Mouse (Mus musculus): ENCODE measurements at regions not wholly inside any gene's neighbourhood (a gene's known extent, or its start where the extent isn't known, plus 50 kb on each side); places are given as distances from the start of the nearest gene placed in this dataset.

GRCm38 (mm10) chr3:35268949-35269348, 485.0 kb upstream of the Atp11b start:
- H3K36me3 ChIP-seq (replicated peaks in 1 of 2; ENCODE audit: control insufficient read depth in 1 of 2, insufficient read depth in 1 of 2, low read length in 1 of 2) = no peaks in the 10 kb centered on the region
- no peaks in the 10 kb centered on the region for H3K79me2 ChIP-seq (replicated peaks; ENCODE audit: control insufficient read depth, extremely low read depth, insufficient read depth, poor library complexity, severe bottlenecking)
- no peaks in the 10 kb centered on the region for H3K9me3 ChIP-seq (replicated peaks; ENCODE audit: low read length)
- TF ChIP-seq USF1 (IDR thresholded peaks at IDR 0.05; ENCODE audit: low read depth, low read length) (no peak), USF2 (conservative IDR thresholded peaks at IDR 0.05; ENCODE audit: low read depth, low read length) (no peak), NRF1 (IDR thresholded peaks at IDR 0.05; ENCODE audit: low read depth, low read length) (no peak), ZKSCAN1 (IDR thresholded peaks at IDR 0.05; ENCODE audit: borderline replicate concordance, low read depth, low read length) (no peak), SIN3A (IDR thresholded peaks at IDR 0.05; ENCODE audit: low read length) (no peak), ELF1 (IDR thresholded peaks at IDR 0.05; ENCODE audit: low read depth, low read length) (no peak), NELFE (IDR thresholded peaks at IDR 0.05; ENCODE audit: low read depth, low read length) (no peak), MAZ (IDR thresholded peaks at IDR 0.05; ENCODE audit: low read depth, low read length) (no peak), RCOR1 (conservative IDR thresholded peaks at IDR 0.05; ENCODE audit: low read depth, low read length) (no peak), GABPA (IDR thresholded peaks at IDR 0.05; ENCODE audit: insufficient replicate concordance, low read depth, low read length) (no peak), POLR2A (IDR thresholded peaks at IDR 0.05; ENCODE audit: low read depth, low read length) (no peak), MEF2A (IDR thresholded peaks at IDR 0.05; ENCODE audit: borderline replicate concordance, low read depth, low read length) (no peak), ZNF384 (IDR thresholded peaks at IDR 0.05; ENCODE audit: low read depth, low read length) (no peak), MXI1 (IDR thresholded peaks at IDR 0.05; ENCODE audit: low read depth, low read length) (no peak), MAFK (IDR thresholded peaks at IDR 0.05; ENCODE audit: insufficient replicate concordance, low read length) (no peak), SMC3 (IDR thresholded peaks at IDR 0.05; ENCODE audit: low read depth, low read length) (no peak), TCF12 (IDR thresholded peaks at IDR 0.05; ENCODE audit: low read depth, low read length) (no peak)
- H3K27me3 ChIP-seq (replicated peaks) = no peaks in the 10 kb centered on the region
- H3K4me1 ChIP-seq (ENCODE audit: control insufficient read depth in 1 of 2, insufficient read depth in 2 of 2) = peaks cover 0 to 2% of the 10 kb centered on the region in 2 experiments; a peak in 1 of 4 replicates
- no peak overlapping the region for H3K9ac ChIP-seq (ENCODE audit: insufficient read depth, low read depth)
- dilution Hi-C loops (cut with MboI; ENCODE audit: extremely low pct_ligation_motif_present, extremely low pct_unique_long_range_greater_than_20kb, low sequenced_read_pairs) = no loop called here
- no peak for DNase-seq (ENCODE audit: extremely low read depth)
- no peak overlapping the region for H3K27ac ChIP-seq (ENCODE audit: insufficient read depth, low read depth)
- in situ Hi-C loops (cut with MboI; ENCODE audit: low pct_ligation_motif_present, low pct_unique_long_range_greater_than_20kb, low sequenced_read_pairs) = no loop called here
- no peak overlapping the region for H3K4me2 ChIP-seq (ENCODE audit: insufficient read depth, low read depth, poor library complexity, severe bottlenecking)
- no peak overlapping the region for H3K4me3 ChIP-seq (replicated peaks in 1 of 3; ENCODE audit: low read depth in 2 of 3, low read length in 2 of 3, poor library complexity in 1 of 3)

GRCm38 (mm10) chr3:35269977-35270880, 483.7 kb upstream of the Atp11b start:
- Histone ChIP-seq H3K9ac (ENCODE audit: insufficient read depth, low read depth) (no peak overlapping the region), H3K27ac (ENCODE audit: insufficient read depth, low read depth) (no peak overlapping the region), H3K4me1 (ENCODE audit: control insufficient read depth in 1 of 2, insufficient read depth in 2 of 2) (peaks cover 0 to 2% of the 10 kb centered on the region in 2 experiments; a peak in 1 of 4 replicates), H3K4me3 (replicated peaks in 1 of 3; ENCODE audit: low read depth in 2 of 3, low read length in 2 of 3, poor library complexity in 1 of 3) (no peak overlapping the region), H3K36me3 (replicated peaks in 1 of 2; ENCODE audit: control insufficient read depth in 1 of 2, insufficient read depth in 1 of 2, low read length in 1 of 2) (no peaks in the 10 kb centered on the region), H3K9me3 (replicated peaks; ENCODE audit: low read length) (no peaks in the 10 kb centered on the region), H3K4me2 (ENCODE audit: insufficient read depth, low read depth, poor library complexity, severe bottlenecking) (no peak overlapping the region), H3K27me3 (replicated peaks) (no peaks in the 10 kb centered on the region), H3K79me2 (replicated peaks; ENCODE audit: control insufficient read depth, extremely low read depth, insufficient read depth, poor library complexity, severe bottlenecking) (no peaks in the 10 kb centered on the region)
- TF ChIP-seq SIN3A (IDR thresholded peaks at IDR 0.05; ENCODE audit: low read length) = no peak
- TF ChIP-seq BHLHE40 (IDR thresholded peaks at IDR 0.05; ENCODE audit: low read depth, low read length) = no peak
- no peak for TF ChIP-seq NELFE (IDR thresholded peaks at IDR 0.05; ENCODE audit: low read depth, low read length)
- no peak for TF ChIP-seq POLR2AphosphoS2 (IDR thresholded peaks at IDR 0.05; ENCODE audit: low read depth, low read length)
- no peak for TF ChIP-seq MYC (IDR thresholded peaks at IDR 0.05; ENCODE audit: low read depth, low read length)
- TF ChIP-seq E2F4 (IDR thresholded peaks at IDR 0.05; ENCODE audit: insufficient replicate concordance, low read depth, low read length) = no peak
- TF ChIP-seq ZMIZ1 (IDR thresholded peaks at IDR 0.05; ENCODE audit: low read depth, low read length) = no peak
- no peak for TF ChIP-seq SMC3 (IDR thresholded peaks at IDR 0.05; ENCODE audit: low read depth, low read length)
- TF ChIP-seq RAD21 (IDR thresholded peaks at IDR 0.05; ENCODE audit: low read depth, low read length) = no peak
- no peak for TF ChIP-seq JUN (IDR thresholded peaks at IDR 0.05; ENCODE audit: insufficient read depth, low read depth, low read length)
- TF ChIP-seq NRF1 (IDR thresholded peaks at IDR 0.05; ENCODE audit: low read depth, low read length) = no peak
- TF ChIP-seq MAZ (IDR thresholded peaks at IDR 0.05; ENCODE audit: low read depth, low read length) = no peak
- DNase-seq (ENCODE audit: extremely low read depth) = no peak
- dilution Hi-C loops (cut with MboI; ENCODE audit: extremely low pct_ligation_motif_present, extremely low pct_unique_long_range_greater_than_20kb, low sequenced_read_pairs) (no loop called here), in situ Hi-C loops (cut with MboI; ENCODE audit: low pct_ligation_motif_present, low pct_unique_long_range_greater_than_20kb, low sequenced_read_pairs) (no loop called here)

Data from CH12.LX (cell line).